Mouse (Mus musculus): ENCODE results near the gene Tssk6.

Gene Tssk6

DNA sequence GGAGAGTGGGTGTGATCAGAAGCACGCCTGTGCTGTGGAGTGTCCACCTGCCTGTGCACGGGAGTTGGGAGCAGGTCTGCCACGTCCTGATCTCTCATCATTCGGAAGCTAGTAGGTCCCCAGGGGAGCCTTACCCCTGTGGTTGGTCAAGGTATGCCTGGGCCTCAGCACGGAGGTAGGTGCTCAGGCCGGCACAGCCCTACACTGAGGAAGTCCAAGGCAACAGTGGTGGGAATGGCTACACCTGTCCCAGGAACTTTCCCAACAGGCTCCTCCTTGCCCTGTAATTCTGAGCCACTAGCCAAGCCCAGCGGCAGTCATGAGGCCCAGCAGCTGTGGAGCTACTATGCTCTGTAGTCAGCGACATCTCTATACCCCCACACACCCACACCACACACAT lies 22.3 kb upstream of the Tssk6 start:
- no peak for TF ChIP-seq GATA4 (IDR thresholded peaks at IDR 0.05; ENCODE audit: insufficient replicate concordance, low read length)

DNA sequence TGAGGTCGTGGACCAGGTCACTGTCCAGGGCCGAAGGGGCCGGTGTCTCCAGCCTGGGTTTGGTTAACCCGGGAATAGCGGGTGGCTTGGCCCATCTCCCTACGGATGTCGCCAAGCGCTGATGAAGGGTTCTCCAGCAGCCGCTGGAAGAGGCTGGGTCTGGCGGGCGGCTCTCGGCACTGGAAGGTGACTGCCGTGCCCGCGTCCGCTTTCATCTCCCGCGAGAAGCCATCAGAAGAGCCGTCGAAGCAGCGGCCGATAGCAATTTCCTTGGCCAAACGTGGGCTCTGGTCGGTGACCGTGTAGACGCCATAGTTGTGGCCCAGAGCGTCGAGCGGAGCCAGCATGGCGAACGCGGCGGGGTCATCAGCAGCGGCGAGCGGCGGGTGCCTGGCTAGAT lies 21.1 kb upstream of the Tssk6 start:
- TF ChIP-seq GATA4 (IDR thresholded peaks at IDR 0.05; ENCODE audit: insufficient replicate concordance, low read length) = no peak

DNA sequence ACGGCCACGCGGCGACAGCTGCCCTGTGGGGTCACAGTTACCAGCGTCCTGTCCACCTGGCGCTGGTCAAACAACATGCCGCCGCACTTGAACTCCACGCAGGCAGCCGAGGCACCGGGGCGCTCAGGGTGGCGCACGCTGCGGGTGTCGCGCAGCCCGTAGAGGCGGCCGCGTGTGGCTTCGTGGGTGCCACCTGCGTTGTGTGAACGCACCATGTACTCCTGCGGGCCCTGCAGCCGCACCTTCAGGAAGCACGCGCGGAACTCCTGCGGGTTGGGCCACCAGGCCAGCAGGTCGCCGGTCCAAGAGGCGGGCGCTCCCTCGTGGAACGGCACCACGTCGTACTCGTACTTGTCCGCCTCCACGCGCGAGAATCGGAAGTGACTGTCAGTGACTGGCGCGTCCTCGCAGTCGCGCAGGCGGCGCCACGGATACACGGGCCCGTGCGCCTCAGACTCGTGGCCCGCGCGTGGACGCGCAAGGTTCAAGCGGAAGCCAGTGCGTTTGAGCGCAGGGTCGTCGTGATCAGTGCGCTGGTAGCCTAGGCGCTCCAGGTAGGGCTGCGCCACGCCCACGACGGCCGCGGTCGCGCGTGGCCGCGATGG lies 20.6 kb upstream of the Tssk6 start:
- TF ChIP-seq GATA4 (IDR thresholded peaks at IDR 0.05; ENCODE audit: insufficient replicate concordance, low read length) = no peak

DNA sequence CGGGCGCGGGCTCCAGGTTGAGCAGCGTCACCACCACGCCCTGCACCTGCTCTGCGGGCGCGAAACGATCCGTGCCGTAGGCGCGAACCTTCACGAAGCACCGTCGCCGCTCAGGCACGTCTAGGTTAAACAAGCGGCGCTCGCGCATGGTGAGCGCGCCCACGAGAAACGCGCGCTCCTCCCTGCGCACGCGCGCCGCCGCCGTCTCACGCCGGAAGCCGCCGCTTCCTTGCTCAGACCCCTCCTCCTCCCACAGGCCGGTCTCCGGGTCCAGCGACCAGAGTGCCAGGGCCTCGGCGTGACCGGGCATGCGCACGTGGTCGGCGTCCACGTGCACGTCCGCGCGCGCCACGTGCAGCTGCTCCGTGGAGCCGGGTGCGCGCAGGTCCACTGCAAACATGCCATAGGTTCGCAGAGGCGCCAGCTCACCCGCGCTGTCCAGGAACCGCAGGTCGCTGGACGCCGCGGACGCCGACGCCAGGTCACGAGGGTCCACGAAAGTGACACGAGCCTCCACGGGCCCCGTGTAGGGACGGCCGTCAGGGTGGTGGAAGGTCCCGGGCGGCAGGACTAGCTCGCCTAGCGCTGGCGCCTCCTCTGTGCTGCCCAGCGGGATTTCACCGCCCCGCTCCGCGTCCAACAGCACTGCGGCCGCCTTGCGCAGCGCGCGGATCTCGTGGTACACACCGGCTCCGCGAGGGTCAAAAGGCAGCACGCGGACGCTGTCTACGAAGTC lies 19.8 kb upstream of the Tssk6 start:
- TF ChIP-seq GATA4 (IDR thresholded peaks at IDR 0.05; ENCODE audit: insufficient replicate concordance, low read length) = no peak

DNA sequence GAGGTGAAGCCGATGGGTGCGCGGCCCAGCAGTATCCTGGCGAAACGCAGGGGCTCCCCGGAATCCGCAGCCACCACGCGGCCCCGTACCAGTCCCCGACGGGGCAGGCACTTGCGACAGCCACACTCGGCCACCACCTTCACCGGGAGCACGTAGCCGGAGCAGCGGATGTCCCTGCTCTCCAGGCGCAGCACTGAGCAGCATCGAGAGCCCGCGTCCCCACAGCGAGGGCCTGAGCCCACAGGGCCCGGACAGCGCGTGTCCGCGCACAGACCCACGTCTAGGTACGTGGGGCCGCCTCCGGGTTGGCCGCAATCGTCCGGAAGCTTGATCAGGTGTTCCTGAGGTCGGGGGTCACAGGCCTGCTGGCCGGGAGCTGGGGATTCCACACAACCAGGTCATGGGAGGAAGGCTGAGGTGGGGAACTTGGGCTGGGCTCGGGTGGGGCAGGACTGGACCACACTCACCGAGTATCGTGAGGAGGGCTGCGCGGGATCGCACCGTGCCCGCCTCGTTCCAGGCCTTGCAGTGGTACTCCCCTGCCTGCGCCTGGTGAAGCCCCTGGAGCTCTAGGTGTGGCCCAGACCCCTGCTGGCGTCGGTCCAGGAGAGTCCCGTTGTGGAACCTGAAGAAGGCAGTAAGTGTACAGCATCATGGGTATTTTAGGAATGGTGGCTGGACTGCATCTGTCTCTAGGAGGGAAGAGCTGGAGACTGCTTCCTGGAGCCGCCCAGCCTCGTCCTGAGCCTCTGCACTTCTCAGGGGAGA lies 19.0 kb upstream of the Tssk6 start:
- TF ChIP-seq GATA4 (IDR thresholded peaks at IDR 0.05; ENCODE audit: insufficient replicate concordance, low read length) = no peak

DNA sequence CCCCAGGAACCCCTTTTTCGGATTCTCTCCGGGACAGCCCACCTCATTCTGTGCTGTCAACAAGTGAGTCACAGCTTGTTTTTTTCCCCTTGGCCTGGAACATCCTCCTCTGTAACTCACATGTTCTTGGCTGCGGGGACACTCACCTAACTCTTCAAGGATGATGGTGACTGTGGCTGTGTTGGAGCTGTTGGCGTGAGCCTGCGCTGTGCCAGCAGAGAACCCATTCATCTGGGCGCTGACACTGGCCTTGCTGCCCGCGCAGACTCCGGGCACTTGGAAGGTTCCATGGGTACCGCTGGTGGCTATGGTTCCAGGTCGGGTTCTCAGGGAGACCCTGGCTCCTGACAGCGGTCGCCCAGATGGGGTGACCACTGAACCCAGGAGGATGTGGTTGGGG lies 17.8 kb upstream of the Tssk6 start:
- TF ChIP-seq GATA4 (IDR thresholded peaks at IDR 0.05; ENCODE audit: insufficient replicate concordance, low read length) = no peak

DNA sequence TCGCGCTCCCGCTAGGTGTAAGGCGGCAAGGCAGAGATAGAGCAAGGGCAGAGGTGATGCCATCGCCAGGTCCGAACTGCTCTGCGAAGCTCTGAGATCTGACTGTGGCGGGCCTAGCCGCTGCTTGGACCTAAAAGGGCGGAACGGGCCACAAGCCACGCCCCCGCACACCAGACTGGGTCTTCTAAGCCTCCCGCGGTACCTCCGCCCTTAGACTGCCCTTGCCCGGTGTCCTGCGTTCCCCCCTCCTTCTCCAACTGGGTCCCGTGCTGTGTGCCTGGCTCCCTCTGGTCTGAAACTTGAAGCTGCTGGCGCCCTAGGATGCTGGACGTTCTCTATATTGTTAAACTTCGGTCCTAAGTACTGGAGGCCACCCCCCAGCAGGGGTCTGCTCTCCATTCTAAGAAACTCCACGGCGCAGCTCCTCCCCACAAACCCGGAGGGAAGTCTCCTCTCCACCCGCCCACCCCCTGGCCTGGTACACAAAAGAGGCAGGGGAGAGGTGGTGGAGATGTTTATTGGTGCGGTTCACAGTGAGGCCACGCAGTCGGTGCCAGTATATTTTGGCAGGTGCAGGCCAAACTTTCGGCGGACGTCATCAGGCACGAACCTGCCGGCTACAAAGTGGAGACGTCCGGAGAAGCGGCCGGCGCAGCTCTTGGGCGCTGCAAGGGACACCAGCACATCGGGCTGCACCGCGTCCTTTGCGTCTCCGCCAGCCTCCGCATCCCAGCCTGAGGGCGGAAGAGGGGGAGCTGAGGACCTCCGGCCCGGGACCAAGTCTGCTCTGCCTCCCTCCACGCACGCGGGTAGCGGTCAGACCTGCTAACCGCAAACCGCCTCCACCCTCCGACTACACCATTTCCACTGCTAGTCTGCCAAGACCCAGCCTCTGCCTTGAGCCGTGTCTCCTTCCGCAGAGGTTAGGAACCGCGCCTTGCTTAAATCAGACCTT lies 14.4 kb upstream of the Tssk6 start, which contains the start of gene Cilp2:
TSS of gene Cilp2 (minus strand) at position 399 of the 955 bp plus-strand sequence.
- TF ChIP-seq GATA4 (IDR thresholded peaks at IDR 0.05; ENCODE audit: insufficient replicate concordance, low read length) = no peak

DNA sequence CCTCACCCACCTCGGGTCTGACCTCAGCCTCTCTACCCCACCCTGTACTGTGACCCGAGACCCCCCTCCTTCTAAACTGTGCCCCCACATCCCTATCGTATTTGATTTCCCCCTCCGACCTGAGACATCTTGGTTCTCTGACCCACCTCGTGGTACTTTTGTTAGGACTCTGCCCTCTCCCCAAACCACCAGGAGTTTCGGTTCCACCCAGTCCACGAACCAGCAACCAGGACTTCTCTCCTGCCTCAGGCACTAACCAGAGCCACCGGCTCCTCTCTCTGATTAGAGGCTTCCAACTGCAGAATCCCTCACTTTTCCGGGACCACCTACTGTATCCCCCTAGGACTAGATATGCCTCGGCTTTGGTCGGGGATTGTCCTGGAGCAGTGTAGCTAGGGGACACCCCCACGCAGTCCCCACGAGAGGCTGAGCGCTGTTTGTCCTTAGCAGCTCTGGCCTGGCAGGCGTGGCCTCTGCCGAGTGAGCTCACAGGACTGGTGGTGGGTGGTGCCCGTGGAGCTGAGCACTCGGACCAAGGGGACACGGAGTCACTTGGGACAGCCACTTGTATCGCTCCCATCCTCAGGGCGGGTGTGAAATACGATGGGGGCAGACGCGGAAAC lies 13.6 kb upstream of the Tssk6 start:
- TF ChIP-seq GATA4 (IDR thresholded peaks at IDR 0.05; ENCODE audit: insufficient replicate concordance, low read length) = no peak

DNA sequence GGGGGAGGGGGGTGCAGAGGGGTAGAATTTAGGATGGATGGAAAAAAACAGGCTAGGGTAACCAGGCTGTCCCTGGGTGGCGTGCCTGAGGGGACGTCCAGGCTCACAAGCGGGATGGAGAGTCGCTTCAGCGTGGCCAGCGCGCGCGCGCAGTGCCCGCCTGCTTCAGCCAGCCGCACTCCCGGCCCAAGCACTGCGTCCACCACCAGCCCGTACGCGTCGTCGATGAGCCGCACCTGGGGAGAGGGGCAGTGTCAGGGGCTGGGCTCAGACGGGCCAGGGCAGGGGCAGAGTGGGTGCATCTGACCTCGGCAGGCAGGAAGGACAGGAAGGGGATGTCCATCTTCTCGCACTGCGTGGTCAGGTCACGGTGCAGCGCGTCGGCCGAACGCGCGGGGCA lies 13.1 kb upstream of the Tssk6 start:
- no peak for TF ChIP-seq GATA4 (IDR thresholded peaks at IDR 0.05; ENCODE audit: insufficient replicate concordance, low read length)

DNA sequence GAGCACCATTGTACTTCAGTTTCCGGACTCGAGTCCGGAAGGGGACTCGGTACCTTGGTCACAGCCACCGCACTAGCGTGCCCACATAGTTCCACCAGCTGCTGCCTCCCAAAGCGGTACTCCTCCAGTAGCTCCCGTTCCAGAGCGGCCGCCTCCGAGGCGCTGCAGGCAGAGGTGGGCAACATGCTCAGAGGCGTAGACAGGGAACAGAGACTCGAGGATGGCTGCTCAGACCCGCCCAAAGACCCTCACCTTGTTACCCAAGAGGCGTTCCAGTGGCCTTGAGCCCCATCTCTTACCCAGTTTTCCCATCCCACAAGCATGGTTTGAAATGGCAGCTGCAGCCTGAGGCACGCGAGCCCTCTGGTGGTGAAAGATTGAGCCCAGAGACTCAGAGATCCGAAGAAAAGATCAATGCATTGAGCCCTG lies 11.2 kb upstream of the Tssk6 start:
- TF ChIP-seq GATA4 (IDR thresholded peaks at IDR 0.05; ENCODE audit: insufficient replicate concordance, low read length) = no peak

DNA sequence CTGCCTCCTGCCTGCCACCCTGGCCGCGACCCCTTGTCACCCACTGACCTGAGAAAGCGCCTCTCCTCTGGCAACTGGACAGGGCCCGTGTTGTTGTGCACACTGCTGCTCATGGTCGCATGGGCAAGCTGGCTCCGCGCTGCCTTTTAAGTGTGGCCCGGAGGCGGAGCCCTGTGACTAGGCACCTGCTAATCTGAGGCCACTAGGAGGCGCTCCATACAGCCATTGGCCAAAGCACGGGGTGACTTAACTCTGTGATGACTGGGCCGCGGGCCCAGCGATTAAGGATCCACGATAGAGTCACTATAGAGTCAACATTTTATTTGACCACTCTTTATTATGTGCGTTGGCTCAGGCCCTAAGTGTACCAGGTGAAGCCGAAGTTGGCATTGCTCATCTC lies 8.1 kb upstream of the Tssk6 start:
- TF ChIP-seq GATA4 (IDR thresholded peaks at IDR 0.05; ENCODE audit: insufficient replicate concordance, low read length) = no peak

DNA sequence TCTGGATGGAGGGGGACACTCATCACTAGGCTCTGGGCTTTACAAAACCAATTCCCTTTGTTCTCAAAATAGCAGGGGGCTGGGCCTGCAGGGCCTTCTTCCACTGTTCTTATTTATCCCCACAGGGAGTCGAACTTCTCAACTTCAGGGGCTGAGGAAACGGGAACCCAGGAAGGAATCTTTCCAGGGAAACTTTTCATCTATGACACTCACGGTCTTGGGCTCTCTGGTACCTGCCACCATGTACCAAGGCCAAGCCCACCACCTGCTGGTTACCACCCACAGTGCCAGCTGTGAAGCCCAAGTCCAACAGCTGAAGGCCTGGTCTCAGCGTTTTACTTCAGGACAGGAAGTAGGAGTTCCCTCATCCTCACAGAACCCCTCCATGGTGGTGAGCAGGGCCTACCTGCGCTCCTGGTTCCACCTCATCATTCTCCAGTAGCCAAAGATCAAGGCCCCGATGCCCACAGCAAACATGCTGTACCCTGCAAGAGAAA lies 7.1 kb upstream of the Tssk6 start:
- TF ChIP-seq GATA4 (IDR thresholded peaks at IDR 0.05; ENCODE audit: insufficient replicate concordance, low read length) = no peak

DNA sequence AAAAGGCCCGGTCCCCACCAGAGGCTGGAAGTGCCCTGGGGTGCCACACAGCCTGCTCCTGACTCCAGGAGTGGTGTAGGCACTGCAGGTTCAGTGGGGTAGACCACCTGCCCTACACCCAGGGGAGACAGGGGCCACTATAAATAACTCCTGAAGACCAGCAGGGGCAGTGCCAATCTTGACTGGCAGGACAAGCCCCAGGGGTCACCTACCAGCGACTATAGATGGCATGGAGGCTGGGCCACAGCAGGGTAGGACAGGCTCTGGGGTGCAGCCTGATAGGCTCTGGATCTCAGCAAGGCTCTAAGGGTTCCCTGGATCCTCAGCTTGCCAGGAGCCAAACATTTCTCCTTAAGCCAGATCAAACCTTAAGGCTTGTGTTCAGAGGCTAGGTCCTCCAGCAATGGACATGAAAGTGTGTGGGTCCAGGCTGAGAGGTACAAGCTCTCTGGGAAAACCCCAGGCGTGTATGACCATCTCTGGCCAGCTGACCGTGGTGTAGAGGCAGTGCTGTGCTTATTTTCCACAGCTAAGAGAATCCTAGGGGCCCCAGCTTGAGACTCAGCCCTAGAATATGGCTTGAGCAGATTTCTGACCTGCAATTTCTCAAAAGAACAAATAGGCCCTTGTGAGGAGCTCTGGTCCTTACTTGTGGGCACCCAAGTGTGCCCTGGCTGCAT lies 6.1 kb upstream of the Tssk6 start:
- TF ChIP-seq GATA4 (IDR thresholded peaks at IDR 0.05; ENCODE audit: insufficient replicate concordance, low read length) = no peak

DNA sequence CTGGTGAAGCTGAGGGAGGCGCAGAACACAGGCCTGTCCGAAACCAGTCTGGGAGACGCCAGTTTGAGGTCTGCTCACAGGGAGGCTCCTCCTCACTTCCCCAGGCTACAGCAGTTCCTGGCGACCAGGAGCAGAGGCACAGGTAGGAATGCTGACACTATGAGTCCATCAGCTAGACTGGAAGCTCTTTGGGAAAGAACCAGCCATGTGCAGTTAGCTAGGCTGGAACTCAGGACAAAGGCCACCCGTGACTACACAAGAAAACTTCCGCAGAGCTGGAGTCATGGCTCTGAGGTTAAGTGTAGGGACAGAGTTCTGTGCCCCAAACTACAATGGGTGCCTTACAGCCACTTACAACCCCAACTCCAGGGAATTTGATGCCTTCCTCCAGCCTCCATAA lies 4.1 kb upstream of the Tssk6 start:
- no peak for TF ChIP-seq GATA4 (IDR thresholded peaks at IDR 0.05; ENCODE audit: insufficient replicate concordance, low read length)
